Mouse (Mus musculus): Measurements from ENCODE around the gene Zfp39. TPM values are rescaled to one million over a fixed set of nuclear protein-coding genes. Genes with fewer than 3 reads are reported as not detected.

The Zfp39 gene
- polyA plus RNA-seq, 1 experiment = 6.3 TPM

- no peak for DNase-seq (ENCODE audit: extremely low spot score in 1 of 2, low spot score in 1 of 2)
These were observed 22.6 kb upstream of the Zfp39 start for GRCm38 (mm10) chr11:58926651-58927050.

DNA sequence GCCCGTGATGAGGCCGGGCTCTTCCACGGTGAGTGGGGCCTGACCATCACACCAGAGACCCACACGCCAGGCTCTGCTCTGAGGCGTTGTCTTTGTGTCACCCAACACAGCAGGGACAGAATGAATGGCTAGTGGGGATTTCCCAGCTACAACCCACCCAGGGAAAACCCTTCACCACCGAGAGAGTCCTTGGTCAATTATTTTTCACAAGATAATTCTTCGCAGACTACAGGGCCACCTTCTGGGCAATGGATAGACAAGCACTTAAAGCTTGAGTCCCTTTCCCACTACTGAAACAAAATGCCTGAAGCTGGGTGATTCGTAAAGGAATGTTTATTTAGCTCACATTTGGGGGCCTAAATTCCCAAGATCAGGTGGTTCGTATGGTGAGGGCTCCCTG lies 18.4 kb upstream of the Zfp39 start:
- no peak for DNase-seq (ENCODE audit: extremely low spot score in 1 of 2, low spot score in 1 of 2)

GRCm38 (mm10) chr11:58918759-58919158 lies 14.7 kb upstream of the Zfp39 start:
- DNase-seq (ENCODE audit: extremely low spot score in 1 of 2, low spot score in 1 of 2) = no peak

- no peak for DNase-seq (ENCODE audit: extremely low spot score in 1 of 2, low spot score in 1 of 2)
These were observed 13.8 kb upstream of the Zfp39 start, which contains the start of gene Btnl10 for GRCm38 (mm10) chr11:58917745-58918366. Gene Btnl10, plus strand, starts transcription at chr11:58917908.

GRCm38 (mm10) chr11:58916879-58917744 lies 13.1 kb upstream of the Zfp39 start:
- peak in 1 of 2 experiments; percentile 53 for DNase-seq (ENCODE audit: extremely low spot score in 1 of 2, low spot score in 1 of 2)

DNA sequence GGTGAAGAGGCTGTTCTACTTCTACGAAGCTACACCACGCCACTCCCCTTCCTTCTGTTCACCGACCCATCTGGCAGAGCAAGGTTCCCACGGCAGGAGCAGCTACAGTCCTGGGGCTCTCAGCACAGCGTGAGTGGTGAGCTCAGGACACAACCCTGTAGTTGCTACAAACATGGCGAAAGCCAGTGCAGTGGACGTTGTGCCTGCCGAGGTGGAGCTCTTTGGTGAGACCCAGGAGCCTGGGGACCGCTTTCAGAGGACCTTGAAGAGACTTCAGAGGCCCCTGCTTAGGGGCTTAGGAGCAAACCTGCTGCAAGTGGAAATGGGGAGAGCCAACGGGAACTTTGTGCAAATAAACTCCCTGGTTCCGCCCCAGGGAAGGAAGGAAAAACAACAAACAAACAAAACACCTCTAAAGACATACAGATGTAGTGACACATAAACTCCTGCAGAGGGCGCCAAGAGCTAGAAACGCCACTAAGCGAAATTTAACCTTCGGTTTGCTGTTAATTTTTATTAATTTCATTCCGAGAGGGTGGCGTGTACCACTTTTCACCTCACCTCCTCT lies 10.5 kb upstream of the Zfp39 start:
- peak in 1 of 2 experiments; percentile 39 for DNase-seq (ENCODE audit: extremely low spot score in 1 of 2, low spot score in 1 of 2)

- DNase-seq (ENCODE audit: extremely low spot score in 1 of 2, low spot score in 1 of 2) = no peak
These were observed 9.8 kb upstream of the Zfp39 start for GRCm38 (mm10) chr11:58913776-58914175.

GRCm38 (mm10) chr11:58904838-58905237 lies 813 bp upstream of the Zfp39 start:
- peak in 1 of 2 experiments; percentile 11 for DNase-seq (ENCODE audit: extremely low spot score in 1 of 2, low spot score in 1 of 2)

GRCm38 (mm10) chr11:58904410-58904718 lies 339 bp upstream of the Zfp39 start:
- no peak for DNase-seq (ENCODE audit: extremely low spot score in 1 of 2, low spot score in 1 of 2)

DNA sequence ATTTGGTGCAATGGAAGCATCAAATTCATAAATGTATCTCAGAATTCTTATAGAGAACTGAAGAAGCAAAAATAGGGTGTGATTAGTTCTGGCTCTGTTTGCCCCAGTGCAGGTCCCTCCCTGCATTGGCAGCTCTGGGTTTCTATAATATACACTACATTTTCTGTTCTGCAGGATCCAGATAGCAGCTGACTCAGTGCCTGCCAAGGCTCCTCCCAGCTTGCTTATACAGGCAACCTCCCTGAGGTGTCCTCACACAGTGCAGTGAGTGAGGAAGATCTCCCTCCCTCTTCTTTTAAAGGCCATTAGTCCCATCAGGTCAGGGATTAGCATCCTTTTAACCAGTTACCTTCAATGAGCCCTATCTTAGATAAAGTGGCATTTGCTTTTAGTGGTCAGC lies 2.9 kb downstream of the Zfp39 start:
- no peak for DNase-seq (ENCODE audit: extremely low spot score in 1 of 2, low spot score in 1 of 2)

GRCm38 (mm10) chr11:58897485-58897884 lies 6.5 kb downstream of the Zfp39 start:
- no peak for DNase-seq (ENCODE audit: extremely low spot score in 1 of 2, low spot score in 1 of 2)

GRCm38 (mm10) chr11:58894456-58894855 lies 9.6 kb downstream of the Zfp39 start:
- DNase-seq (ENCODE audit: extremely low spot score in 1 of 2, low spot score in 1 of 2) = no peak

DNA sequence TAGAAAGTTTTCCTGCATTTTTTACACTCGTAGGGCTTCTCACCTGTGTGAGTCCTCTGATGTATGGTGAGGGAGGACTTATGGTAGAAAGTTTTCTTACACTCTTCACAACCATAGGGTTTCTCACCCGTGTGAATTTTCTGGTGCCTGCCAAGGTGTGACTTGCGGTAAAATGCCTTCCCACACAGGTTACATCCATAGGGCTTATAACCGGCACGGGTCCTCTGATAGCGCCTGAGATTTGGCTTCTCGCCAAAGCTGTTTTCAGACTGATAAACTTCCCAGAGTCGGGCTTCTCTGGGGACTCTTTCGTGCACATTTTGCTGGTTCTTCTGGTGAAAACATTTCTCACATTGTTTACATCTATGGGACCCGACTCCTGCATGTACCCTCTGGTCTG lies 13.5 kb downstream of the Zfp39 start:
- DNase-seq (ENCODE audit: extremely low spot score in 1 of 2, low spot score in 1 of 2) = no peak

DNA sequence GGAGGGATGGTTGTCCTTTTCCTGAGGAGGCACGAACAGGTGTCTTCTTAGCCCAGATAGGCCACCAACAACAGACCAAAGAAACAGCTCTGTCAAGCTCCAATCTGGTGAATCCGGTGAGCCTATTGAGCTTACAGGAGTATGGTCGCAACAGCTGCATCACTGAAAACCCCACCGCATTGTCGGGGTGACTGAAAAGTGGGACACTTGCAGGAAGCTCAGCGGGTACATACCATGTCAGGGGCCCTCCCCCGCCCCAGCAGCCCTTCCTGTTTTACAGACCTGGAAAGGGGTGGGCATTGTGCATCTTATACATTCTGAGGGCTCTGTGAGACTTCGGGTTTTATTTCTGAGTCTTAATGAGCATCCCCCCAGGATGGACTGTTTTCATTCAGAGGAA lies 20.3 kb downstream of the Zfp39 start:
- no peak for DNase-seq (ENCODE audit: extremely low spot score in 1 of 2, low spot score in 1 of 2)

DNA sequence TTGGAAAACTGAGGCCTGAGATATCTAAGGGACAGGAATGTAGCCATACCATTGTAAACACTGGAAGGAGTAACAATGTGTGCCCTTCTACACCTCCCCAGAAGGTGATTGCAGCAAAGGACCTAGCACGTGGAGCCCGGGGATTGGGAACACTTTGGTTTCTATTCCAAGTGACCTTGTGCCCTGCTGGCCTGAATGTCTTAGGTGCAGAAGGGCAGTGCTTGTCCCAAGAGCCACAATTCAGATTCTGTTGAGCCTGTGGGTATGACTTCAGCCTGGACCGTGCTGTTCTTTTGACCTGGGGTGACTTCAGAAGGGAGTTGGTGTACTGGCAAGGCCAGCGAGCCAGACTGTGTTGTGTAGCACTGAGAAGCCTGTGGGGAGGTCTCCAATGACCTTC lies 33.1 kb downstream of the Zfp39 start:
- no peak for DNase-seq (ENCODE audit: extremely low spot score in 1 of 2, low spot score in 1 of 2)

DNA sequence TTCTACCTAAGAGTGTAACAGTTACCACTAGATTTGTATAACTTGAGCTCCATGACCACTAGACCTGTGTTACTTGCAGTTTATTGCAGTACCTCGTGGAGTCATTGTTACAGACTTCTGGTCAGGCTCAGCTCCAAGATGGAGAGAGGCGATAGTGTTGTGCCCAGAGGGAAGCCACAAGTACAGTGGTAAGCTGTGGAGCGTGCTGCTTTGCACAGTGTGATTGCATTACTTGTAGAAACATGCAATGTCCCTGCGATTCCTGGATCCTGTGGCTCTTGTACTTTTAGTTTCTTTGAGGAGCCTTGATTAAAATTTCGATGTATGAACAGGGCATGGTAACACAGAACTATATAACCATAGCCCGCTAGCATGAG lies 36.1 kb downstream of the Zfp39 start:
- DNase-seq (ENCODE audit: extremely low spot score in 1 of 2, low spot score in 1 of 2) = no peak

- peak in 1 of 2 experiments; percentile 86 for DNase-seq (ENCODE audit: extremely low spot score in 1 of 2, low spot score in 1 of 2)
These were observed 36.7 kb downstream of the Zfp39 start, which contains the start of gene 2810021J22Rik for GRCm38 (mm10) chr11:58867039-58867953. Gene 2810021J22Rik, plus strand, starts transcription at chr11:58867216.

- DNase-seq (ENCODE audit: extremely low spot score in 1 of 2, low spot score in 1 of 2) = no peak
These were observed 43.3 kb downstream of the Zfp39 start for GRCm38 (mm10) chr11:58860744-58861143.

DNA sequence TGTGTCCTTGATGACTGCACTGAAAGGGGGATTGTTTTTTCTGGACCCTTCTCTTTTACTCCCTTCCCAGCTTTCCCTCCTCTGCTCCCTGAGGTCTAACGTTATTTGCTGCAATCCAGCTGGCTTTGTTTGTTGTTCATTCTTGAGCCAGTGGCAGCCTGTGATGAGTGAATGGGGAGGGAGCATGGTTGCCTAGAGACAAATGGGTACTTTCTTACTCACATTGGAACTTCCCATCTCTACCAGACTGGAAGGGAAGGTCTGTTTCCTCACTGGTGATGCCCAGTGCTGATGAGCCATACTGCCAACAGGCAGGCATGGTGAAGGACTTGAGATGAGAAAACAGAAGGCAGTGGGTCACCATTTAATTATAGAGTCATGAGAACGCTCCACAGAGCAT lies 54.3 kb downstream of the Zfp39 start:
- DNase-seq (ENCODE audit: extremely low spot score in 1 of 2, low spot score in 1 of 2) = no peak

DNA sequence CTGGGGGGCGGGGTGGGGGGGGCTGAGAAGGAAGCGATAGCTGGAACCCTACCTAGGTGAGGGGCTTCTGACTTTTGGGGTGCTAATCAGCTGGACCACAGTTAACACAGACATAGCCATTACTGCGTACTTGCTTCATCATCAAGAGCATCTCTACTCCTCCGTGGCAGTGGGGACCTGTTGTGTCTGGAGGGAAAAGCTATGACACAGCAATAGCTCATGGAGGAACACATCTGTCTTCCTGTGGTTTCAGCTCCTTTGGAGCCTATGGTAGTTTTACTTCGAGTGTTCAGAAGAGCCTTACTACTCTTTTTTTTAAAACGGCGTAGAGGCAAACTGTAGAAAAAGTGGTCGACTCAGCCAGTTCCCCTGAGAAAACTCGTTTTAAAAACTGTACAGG lies 56.4 kb downstream of the Zfp39 start:
- DNase-seq (ENCODE audit: extremely low spot score in 1 of 2, low spot score in 1 of 2) = no peak
